Mouse (Mus musculus) cerebellum, adult 18-20 months (tissue): Measurements from ENCODE around the gene Sertad2.

Experiments
- DNase-seq, 2 experiments: peaks; one replicate each; pipeline ENCODE4 v3.0.0; 2021

Gene Sertad2

DNA sequence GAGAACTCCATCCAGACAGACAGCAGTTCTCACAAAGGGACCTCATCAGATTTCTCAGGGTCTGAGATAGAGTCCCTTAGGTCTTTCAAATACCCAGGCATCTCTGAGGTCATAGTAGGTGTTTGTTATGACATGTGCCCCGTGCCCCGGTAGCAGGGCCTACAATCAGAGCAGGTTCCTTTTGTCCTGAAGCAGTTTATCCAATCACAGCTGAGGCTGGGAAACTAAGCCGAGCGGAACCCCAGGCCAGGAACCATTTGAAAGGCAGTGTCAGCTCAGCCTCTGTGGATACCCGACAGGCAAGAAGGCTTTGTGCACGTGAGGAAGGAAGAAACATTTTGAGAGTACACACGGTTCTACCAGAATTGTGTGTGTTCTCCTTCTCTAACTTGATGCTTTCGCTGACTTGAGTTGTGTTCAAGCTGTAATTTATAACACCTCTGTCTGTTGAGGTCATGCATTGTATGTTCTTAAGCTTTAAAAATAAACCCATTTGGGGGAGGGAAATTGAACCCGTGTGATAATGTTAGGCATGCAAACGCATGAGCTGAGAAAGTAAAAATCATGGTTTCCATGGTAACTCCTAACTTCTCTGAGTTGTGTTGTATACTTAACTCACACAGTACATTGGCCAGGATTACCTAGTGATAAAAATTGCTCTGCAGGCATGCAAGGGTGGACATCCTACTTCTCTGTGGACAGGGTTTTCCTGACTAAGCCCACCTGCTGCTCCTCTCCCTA is 104.1 kb downstream of the Sertad2 start:
- no peak for DNase-seq

- DNase-seq: no peak
These were observed 105.0 kb downstream of the Sertad2 start for GRCm38 (mm10) chr11:20647902-20648625.

GRCm38 (mm10) chr11:20649477-20649876 is 106.4 kb downstream of the Sertad2 start:
- no peak for DNase-seq

DNA sequence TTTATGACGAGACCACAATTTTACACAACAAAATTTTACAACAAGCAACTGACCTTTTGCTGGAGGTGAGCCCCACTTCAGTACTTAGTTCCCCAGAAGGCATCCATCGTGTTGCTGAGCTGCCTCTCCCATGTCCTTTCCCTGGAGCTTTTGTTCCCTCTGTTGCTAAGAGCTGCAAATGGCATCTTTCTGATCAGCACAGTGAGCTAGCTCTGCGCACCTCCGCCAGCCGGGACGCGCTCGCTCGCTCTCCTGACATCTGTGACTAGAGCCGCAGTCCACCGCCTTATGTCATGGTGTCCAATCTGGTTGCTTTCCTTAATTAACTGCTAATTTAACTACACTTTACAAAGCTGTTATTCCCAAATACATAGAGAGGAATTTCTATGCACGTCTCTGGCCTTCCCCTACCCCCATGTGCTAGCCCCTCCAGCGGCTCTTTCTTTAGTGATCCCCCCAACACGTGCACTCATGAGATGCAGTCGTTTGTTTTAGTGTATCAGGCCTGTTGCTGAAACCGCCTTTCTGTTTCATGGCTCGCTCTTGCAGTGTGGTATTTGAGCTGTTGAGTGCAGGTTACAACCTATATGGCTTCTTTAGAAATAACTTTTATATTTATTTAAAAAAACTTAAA is 107.1 kb downstream of the Sertad2 start:
- no peak for DNase-seq

DNA sequence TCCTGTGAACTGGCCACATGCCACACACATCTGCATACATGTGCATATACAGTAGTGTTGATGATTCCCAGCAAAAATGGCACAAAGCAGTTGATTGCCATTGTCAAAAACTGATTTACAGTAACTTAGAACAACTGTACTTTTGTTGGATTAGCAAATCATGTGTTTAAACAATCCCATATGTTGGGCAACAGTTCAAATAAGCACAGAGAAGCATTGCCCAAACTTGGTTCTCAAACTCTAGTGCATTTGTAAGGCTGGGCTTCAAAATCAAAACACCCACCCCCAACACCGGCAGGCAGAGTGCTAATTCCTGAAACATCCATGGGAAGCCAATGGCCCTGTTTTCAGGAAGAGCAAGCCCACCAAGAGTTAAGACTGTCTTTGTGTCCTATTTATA is 108.1 kb downstream of the Sertad2 start:
- DNase-seq: no peak

DNA sequence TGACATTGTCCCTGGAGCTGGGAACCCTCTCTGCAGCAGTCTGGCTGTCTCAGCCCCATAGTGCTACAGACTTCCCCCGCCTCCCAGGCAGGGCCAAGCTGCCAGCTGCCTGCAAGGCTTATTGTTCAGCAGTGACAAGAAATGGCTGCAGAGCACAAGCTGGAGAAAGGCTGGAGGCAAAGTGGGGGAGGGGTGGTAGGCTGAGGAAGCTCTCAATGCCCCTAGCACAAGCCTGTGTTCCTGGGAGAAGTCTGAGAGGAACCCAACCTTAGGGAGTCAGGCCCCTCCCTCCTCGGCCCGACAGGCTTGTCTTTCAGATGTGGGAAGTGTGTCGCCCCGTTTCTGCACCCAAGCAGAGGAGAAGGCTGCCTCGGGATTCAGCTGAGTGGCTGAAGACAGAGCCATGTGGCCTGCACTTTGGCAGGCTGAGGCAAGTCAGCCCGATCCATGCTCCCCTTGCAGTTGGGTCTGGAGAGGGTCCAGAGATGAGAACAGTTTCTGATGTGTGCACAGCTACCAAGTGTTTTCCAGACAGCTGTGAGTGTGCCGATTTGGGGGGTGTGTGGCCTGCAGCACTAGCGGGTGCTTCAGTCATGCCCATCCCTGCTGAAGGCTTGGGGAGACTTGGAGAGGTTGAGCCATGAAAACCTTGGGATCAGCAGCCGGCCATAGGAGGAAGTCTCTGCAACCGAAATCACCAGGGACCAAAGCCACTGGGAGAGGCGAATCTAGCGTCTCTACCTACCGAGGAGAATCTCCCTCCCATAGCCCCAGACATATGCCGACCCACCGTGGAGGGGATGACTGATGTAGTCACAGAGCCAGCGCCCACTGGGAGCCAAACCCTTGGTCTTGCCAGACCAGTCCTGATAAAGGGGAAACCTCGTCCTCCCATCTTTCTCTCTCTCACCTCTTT is 113.0 kb downstream of the Sertad2 start:
- DNase-seq: peak; percentile 26 to 36

DNA sequence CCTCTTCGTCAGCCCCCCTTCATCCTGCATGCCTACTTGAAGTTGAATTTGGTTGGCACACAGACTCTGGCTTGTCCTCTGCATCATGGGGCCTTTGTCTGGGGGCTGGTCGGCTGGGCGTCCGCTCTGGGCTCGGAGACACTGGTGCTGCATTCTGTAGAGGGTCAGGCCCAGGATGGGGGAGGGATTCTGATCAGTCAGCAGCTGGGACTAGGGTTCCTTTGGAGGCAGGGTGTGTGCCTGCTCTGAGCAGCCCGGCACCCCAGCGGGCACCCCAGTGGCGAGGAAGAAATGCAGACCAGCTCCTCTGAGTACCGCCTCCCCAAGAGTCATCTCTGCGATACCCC is 113.6 kb downstream of the Sertad2 start:
- DNase-seq: no peak

DNA sequence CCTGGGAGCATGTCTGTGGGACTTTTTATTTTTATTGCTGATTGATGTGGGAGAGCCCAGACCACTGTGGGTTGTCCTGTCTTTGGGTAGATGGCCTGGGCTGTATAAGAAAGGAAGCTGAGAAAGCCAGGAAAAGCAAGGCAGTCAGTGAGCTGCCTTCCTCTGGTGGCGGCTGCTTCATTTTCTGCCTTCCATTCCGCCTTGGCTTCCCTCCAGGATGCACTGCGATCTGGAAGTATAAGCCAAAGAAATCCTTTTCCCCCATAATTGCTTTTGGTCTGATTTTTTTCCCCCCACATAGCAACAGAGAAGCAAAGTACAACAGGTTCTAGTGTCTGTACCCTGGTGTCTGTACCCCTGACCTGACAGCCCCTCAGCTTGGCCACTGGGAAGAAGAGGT is 116.0 kb downstream of the Sertad2 start:
- no peak for DNase-seq

- no peak for DNase-seq
These were observed 117.4 kb downstream of the Sertad2 start for GRCm38 (mm10) chr11:20660111-20661097.

GRCm38 (mm10) chr11:20661652-20662051 is 118.6 kb downstream of the Sertad2 start:
- peak in 1 of 2 experiments; percentile 34 for DNase-seq

GRCm38 (mm10) chr11:20662811-20663210 is 119.8 kb downstream of the Sertad2 start:
- DNase-seq: no peak

GRCm38 (mm10) chr11:20663580-20664198 is 120.6 kb downstream of the Sertad2 start:
- no peak for DNase-seq

DNA sequence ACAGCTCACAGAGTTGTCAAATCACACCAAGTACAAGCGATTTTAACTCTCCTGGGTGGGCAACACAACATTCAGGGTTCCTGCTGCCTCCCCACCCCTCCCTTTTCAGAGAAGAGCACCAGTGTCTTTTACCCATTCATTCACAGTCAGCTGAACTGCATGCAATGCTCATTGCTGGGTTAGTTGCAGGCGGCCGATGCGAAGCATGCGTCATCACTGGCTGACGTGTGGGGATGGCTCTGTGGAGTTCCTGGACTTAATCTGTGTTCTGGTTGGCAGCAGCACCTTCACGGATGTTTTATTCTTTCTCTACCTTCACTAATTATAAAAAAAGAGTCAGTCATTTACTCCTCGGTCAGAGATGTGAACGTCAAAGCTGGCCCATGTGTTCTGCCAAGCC is 121.8 kb downstream of the Sertad2 start:
- no peak for DNase-seq

DNA sequence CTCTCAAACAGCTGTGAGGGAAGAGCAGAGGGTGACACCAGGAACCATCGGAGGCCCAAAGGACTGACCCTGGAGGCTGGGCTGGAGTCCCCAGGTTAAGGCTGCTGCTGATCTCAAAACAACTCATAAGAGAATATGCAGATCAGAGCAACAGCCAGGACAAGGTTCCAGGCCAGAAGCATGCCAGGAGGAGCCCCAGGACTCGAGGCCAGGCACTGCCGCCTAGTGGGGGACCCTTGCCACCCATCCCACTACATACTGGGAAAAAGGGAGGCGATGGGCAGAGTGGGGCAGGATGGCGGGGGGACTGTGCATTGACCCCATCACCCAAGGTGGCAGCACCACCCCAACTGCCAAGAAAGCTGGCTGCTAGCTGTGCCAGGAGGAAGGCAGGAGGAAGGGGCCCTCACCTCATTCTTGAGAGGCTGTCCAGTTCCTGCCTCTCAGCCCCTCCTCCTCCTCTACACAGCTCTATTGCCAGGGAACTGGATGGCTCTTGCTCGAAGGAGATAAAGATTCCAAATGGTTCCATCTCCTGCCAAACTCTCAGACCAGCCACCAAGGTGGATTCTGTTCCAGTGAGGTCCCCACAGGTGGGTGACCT is 128.8 kb downstream of the Sertad2 start:
- DNase-seq: no peak

- DNase-seq: no peak
These were observed 129.5 kb downstream of the Sertad2 start for GRCm38 (mm10) chr11:20672513-20672912.

GRCm38 (mm10) chr11:20679396-20679795 is 136.3 kb downstream of the Sertad2 start:
- DNase-seq: no peak

DNA sequence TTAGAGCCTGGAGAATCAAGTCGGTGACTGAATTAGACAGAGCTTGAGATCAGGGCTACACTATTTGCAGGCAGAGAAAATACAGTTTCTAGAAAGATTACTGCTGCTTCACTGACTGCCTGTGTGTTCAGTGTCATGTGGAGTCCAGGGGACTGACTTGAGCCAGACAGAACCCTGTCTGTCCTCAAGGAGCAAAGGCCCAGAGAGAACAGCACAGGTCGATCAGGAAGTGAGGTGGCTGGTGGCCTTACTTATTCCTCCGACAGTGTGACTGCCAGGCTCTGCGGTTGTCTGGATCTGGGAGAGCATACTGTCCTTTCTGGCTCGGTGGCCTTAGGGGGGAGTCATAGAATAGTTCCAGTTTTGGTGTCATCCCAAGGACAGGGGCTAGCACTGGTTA is 137.7 kb downstream of the Sertad2 start:
- no peak for DNase-seq

DNA sequence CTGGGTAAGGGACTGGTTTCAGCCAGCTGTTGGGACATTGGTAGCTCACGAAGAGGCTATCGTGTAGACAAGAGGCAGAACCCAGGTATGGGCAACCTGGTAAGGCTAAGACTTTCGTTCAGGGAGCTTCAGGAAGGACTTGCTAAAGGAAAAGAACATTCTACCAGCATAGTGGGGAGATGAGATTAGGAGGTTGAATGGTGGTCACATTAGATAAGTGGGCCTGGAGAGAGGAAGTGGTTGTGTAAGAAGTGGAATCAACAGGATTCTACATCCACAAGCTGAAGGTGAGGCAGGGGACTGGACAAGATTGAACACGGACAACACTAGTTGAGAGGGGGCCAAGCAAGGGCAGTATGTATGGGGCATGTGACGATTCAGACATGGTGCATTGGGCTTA is 138.6 kb downstream of the Sertad2 start:
- DNase-seq: no peak

DNA sequence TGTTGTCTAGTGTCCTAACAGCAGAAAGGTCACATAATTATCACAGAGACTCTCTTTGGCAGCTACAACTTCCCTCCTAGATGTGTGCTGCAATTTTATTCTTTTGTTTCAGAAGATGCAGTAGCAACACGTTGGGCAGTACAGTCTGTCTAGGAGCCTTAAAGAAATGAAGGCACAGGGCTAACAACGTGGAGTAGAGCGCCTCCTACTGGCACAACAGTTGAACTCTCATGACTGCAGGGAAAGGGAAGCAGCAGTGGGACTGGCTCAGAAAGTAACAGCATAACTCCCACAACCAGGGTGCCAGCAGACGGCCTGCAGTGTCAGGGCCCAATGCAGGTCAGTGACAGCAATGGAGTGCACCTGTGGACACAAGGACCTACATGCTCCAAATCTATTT is 147.9 kb downstream of the Sertad2 start:
- DNase-seq: peak; percentile 70 to 72
